Mouse (Mus musculus) embryonic facial prominence, embryonic 14.5 days (tissue): ENCODE results near the gene Gpr179. TPM values are rescaled to one million over a fixed set of nuclear protein-coding genes. Genes with fewer than 3 reads are reported as not detected.
A peak's percentile ranks its signal among the peaks of the same experiment; 100 is the strongest.

Experiments used
- ATAC-seq: fragments of 200-750 bp; cut with Nextera tagmentation; 2 replicates; pipeline ENCODE4 v1.8.0; 2017; ENCODE audit warnings: low read depth, moderate number of reproducible peaks, moderate TSS enrichment
- DNase-seq: peaks from one replicate; pipeline ENCODE4 v3.0.0-alpha.2; 2015; ENCODE audit warnings: low spot score
- H3K27ac ChIP-seq: fragments of 300-500 bp; sonication (generic); replicated peaks from 2 replicates; pipeline ENCODE4 v1.5.1; 2014; ENCODE audit warnings: low read depth, mild to moderate bottlenecking, low read length, moderate library complexity
- H3K27me3 ChIP-seq: fragments of 300-500 bp; sonication (generic); replicated peaks from 2 replicates; pipeline ENCODE4 v1.6.1; 2014; ENCODE audit warnings: low read length; ENCODE audit not compliant: control insufficient read depth, insufficient read depth
- H3K36me3 ChIP-seq: fragments of 300-500 bp; sonication (generic); 2 replicates; pipeline ENCODE4 v1.6.1; 2014; ENCODE audit warnings: low read length, mixed read lengths; ENCODE audit not compliant: control insufficient read depth, insufficient read depth
- H3K4me1 ChIP-seq: fragments of 300-500 bp; sonication (generic); 2 replicates; pipeline ENCODE4 v1.6.1; 2014; ENCODE audit warnings: antibody characterized with exemption, low read length; ENCODE audit not compliant: control insufficient read depth, insufficient read depth
- H3K4me2 ChIP-seq: fragments of 300-500 bp; sonication (generic); 2 replicates; pipeline ENCODE4 v1.6.1; 2014; ENCODE audit warnings: low read depth, mild to moderate bottlenecking, low read length, moderate library complexity, mixed read lengths
- H3K4me3 ChIP-seq: fragments of 300-500 bp; sonication (generic); 2 replicates; pipeline ENCODE4 v1.5.1; 2014; ENCODE audit warnings: low read depth, mild to moderate bottlenecking, low read length
- H3K9ac ChIP-seq: fragments of 300-500 bp; sonication (generic); 2 replicates; pipeline ENCODE4 v1.6.1; 2014; ENCODE audit warnings: low read depth, mild to moderate bottlenecking, low read length, moderate library complexity, mixed read lengths
- H3K9me3 ChIP-seq: fragments of 300-500 bp; sonication (generic); 2 replicates; pipeline ENCODE4 v1.6.1; 2016; ENCODE audit warnings: low read length; ENCODE audit not compliant: control insufficient read depth
- WGBS: fragments of 180-500 bp; shearing (Covaris S2); extraction: QIAGEN DNeasy Blood & Tissue Kit; methylation state at CpG from one replicate; pipeline ENCODE4 v1.1.7; 2014; 5-methylcytosine and 5-hydroxymethylcytosine counted together
- polyA plus RNA-seq: library from polyadenylated mRNA; unstranded; fragments of >200 nt; fragmentation: Nextera tagmentation; extraction: Ambion mirVana; gene quantifications from 2 replicates; pipeline ENCODE4 v1.2.1, GENCODE M21; 2014

Gene Gpr179
- polyA plus RNA-seq, 1 experiment from 2014 or later: 0.15 TPM

DNA sequence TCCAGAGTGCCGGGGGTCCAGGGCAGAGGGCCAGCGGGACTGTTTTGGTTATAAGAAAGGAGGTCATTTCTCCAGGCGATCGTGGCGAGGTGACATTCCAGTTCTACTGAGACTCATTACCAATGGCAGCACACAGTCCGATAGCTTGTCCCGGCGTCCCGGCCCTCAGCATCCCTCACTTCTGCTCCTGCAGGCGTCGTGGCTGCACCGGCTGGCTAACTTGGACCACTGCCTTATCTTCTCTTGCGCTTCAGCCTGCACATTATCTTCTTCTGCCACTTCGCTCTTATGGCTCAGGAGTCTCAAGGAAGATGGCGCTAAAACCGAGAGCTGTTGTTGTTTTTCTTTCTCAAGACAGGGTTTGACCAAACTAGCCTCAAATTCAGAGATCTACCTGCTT is 50.5 kb downstream of the Gpr179 start:
- Histone ChIP-seq H3K9me3 (no peaks in the 10 kb centered on the region), H3K4me3 (no peak overlapping the region), H3K36me3 (no peaks in the 10 kb centered on the region), H3K4me1 (no peaks in the 10 kb centered on the region), H3K4me2 (no peak overlapping the region), H3K9ac (no peak overlapping the region), H3K27ac (no peak overlapping the region), H3K27me3 (no peaks in the 10 kb centered on the region)
- ATAC-seq: no peak
- 85% methylated on average over 16 of the region's 16 CpGs for WGBS
- DNase-seq: no peak

GRCm38 (mm10) chr11:97299939-97300338 is 51.9 kb downstream of the Gpr179 start:
- H3K4me2 ChIP-seq: no peak overlapping the region
- 86% methylated on average over 2 of the region's 2 CpGs for WGBS

GRCm38 (mm10) chr11:97296542-97296941 is 55.3 kb downstream of the Gpr179 start:
- Histone ChIP-seq H3K36me3 (no peaks in the 10 kb centered on the region), H3K4me1 (no peaks in the 10 kb centered on the region), H3K4me3 (no peak overlapping the region), H3K9ac (no peak overlapping the region), H3K9me3 (no peaks in the 10 kb centered on the region), H3K27ac (no peak overlapping the region), H3K4me2 (no peak overlapping the region), H3K27me3 (no peaks in the 10 kb centered on the region)
- WGBS: 91% methylated on average over 3 of the region's 4 CpGs
- ATAC-seq: no peak
- DNase-seq: no peak

More at GRCm38 (mm10) chr11:97299939-97300338, 51.9 kb downstream of the Gpr179 start:
- Histone ChIP-seq H3K36me3 (no peaks in the 10 kb centered on the region), H3K9ac (no peak overlapping the region), H3K4me3 (no peak overlapping the region), H3K4me1 (no peaks in the 10 kb centered on the region), H3K9me3 (no peaks in the 10 kb centered on the region), H3K27ac (no peak overlapping the region), H3K27me3 (no peaks in the 10 kb centered on the region)
- DNase-seq (no peak), ATAC-seq (no peak)

DNA sequence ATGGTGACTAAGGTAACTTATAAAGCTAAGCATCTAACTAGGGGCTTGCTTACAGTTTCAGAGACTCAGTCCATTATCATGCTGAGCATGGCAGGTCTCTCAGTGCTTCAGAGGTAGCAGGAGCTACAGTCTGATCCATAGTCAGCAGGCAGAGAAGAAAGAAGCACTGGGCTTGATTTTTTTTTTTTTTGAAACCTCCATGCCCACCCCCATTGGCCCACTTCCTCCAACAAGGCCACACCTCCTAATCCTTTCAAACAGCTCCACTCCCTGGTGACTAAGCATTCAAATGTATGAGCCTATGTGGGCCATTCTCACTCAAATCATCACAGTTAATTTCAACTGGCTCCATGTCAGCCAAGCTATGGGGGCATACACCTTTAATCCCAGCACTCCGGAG is 59.1 kb downstream of the Gpr179 start:
- no peak for DNase-seq
- no peaks in the 10 kb centered on the region for H3K27me3 ChIP-seq
- H3K27ac ChIP-seq: no peak overlapping the region
- ATAC-seq: no peak
- H3K36me3 ChIP-seq: no peaks in the 10 kb centered on the region
- no peak overlapping the region for H3K4me2 ChIP-seq
- no peak overlapping the region for H3K9ac ChIP-seq
- H3K4me1 ChIP-seq: no peaks in the 10 kb centered on the region
- H3K9me3 ChIP-seq: no peaks in the 10 kb centered on the region
- H3K4me3 ChIP-seq: no peak overlapping the region
- WGBS: 88% methylated on average over 1 of the region's 1 CpGs

GRCm38 (mm10) chr11:97289276-97290230 is 62.3 kb downstream of the Gpr179 start:
- H3K4me3 ChIP-seq: no peak overlapping the region
- 41% methylated on average over 11 of the region's 12 CpGs for WGBS
- no peak overlapping the region for H3K27ac ChIP-seq
- H3K36me3 ChIP-seq: no peaks in the 10 kb centered on the region
- H3K27me3 ChIP-seq: no peaks in the 10 kb centered on the region
- ATAC-seq (no peak), DNase-seq (no peak)
- H3K4me1 ChIP-seq: no peaks in the 10 kb centered on the region
- H3K4me2 ChIP-seq: no peak overlapping the region
- H3K9me3 ChIP-seq: no peaks in the 10 kb centered on the region
- H3K9ac ChIP-seq: no peak overlapping the region

DNA sequence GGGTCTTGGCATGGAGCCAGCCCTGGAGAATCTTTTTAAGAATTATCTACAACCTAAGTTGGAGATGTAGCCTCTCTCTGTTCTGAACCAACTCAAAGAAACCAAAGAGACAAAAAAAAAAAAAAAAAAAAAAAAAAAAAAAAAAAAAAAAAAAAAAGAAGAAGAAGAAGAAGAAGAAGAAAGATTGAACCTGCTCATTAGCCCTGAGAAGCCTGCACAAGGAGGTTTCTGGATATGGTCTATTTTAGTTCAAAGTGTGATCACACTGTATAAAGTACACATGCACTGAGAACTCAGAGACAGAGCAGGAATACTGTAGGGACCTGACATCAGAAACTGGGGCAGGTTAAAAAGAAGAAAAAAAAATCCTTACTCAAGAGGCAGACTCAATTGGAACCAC is 64.2 kb downstream of the Gpr179 start:
- Histone ChIP-seq H3K9ac (no peak overlapping the region), H3K4me1 (no peaks in the 10 kb centered on the region), H3K4me3 (no peak overlapping the region), H3K27me3 (no peaks in the 10 kb centered on the region), H3K9me3 (no peaks in the 10 kb centered on the region), H3K36me3 (no peaks in the 10 kb centered on the region), H3K4me2 (no peak overlapping the region), H3K27ac (no peak overlapping the region)
- no peak for ATAC-seq
- no peak for DNase-seq

DNA sequence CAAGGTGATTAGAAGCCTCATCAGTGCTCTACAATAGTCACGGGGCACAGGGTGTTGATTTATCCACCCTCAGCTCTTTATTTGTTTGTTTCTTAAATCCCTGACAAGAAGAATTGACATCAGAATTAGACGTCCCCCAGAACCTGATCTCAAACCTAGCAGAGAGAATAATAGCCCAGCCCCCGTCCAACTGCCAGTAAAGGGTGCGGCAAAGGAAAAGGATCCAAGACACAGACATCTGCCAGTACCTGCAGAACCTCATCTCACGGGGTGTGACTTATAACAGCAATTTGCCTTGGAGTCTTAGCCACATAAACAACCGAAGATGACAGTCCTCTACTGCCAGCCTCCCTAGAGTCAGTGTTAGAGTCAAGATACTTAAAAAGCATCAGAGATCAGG is 64.9 kb downstream of the Gpr179 start:
- ATAC-seq: 0 out of 2 replicates have a peak, but pooled peaks have one; percentile 18
- DNase-seq: peak; percentile 20

DNA sequence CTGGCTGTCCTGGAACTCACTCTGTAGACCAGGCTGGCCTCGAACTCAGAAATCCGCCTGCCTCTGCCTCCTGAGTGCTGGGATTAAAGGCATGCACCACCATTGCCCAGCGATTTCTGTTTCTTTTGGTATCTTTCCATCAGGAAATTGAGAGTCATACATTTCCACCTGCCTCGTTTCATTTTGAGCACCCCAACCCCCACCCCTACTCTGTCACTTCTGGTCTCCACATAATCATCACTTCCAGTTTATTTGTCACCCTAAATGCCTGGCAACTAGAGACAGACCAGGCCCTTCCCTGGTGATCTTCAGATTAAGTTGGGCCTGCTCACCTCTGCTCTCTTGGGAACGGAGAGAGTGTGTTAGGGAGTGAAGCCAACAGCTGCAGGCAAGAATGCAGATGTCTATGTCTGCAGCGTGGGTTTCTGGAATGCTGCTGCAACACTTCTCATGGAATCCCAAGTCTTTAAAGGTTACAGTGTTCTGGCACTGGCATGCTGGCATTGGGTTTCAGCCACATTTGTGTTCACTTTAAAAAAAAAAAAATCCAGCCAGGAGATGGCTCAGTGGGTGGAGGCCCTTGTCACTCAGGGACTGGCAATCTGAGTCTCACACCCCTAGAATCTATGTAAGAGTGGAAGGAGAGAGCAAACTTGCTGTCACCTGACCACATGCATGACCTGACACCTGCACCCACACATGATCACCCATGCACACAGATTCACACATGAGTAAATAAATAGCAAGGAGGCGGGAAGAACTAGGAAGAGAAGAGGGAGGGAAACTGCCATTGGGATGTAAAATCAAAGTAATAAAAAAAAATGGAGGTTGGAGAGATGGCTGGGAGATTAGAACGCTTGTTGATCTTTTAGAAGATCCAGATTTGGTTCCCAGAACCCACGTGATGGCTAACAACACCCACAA is 65.8 kb downstream of the Gpr179 start:
- no peaks in the 10 kb centered on the region for H3K9me3 ChIP-seq
- H3K27me3 ChIP-seq: no peaks in the 10 kb centered on the region
- ATAC-seq (0 out of 2 replicates have a peak, but pooled peaks have one; percentile 47), DNase-seq (peak; percentile 72)
- H3K27ac ChIP-seq: no peak overlapping the region
- no peak overlapping the region for H3K4me3 ChIP-seq
- no peak overlapping the region for H3K9ac ChIP-seq
- H3K4me1 ChIP-seq: no peaks in the 10 kb centered on the region
- WGBS: 61% methylated on average over 9 of the region's 9 CpGs
- no peaks in the 10 kb centered on the region for H3K36me3 ChIP-seq
- H3K4me2 ChIP-seq: no peak overlapping the region

More for the DNA sequence above, 64.9 kb downstream of the Gpr179 start:
- Histone ChIP-seq H3K36me3 (no peaks in the 10 kb centered on the region), H3K27ac (no peak overlapping the region), H3K4me2 (no peak overlapping the region), H3K27me3 (no peaks in the 10 kb centered on the region), H3K4me1 (no peaks in the 10 kb centered on the region), H3K4me3 (no peak overlapping the region), H3K9ac (no peak overlapping the region), H3K9me3 (no peaks in the 10 kb centered on the region)
- 51% methylated on average over 6 of the region's 6 CpGs for WGBS
